Mouse (Mus musculus) spleen, postnatal 36 days (tissue): Measurements from ENCODE around the gene Bri3.
A peak's percentile ranks its signal among the peaks of the same experiment; 100 is the strongest.

Experiments
- DNase-seq, 2 experiments: peaks; one replicate each; pipeline ENCODE4 v3.0.0; 2022; ENCODE audit warnings: low spot score in 2 of 2, mixed read lengths in 1 of 2

Gene Bri3

DNA sequence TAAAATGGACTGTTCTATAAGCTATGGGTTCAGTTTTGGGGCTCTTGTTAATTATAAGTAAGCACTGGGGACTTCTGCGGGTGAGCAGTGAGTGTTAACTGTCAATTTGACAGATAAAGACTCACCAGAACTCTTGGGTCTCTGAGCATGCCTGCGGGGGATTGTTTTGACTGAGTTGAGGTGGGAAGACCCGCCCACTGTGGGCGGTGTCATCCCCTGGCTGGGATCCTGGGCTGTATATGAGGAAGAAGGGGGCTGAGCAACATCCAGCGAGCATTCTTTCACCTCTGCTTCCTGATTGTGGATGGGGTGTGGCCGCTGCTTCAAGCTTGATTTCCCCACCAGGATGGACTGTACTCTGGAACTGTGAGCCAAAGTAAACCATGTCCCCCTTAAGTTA lies 10.0 kb upstream of the Bri3 start:
- no peak for DNase-seq

DNA sequence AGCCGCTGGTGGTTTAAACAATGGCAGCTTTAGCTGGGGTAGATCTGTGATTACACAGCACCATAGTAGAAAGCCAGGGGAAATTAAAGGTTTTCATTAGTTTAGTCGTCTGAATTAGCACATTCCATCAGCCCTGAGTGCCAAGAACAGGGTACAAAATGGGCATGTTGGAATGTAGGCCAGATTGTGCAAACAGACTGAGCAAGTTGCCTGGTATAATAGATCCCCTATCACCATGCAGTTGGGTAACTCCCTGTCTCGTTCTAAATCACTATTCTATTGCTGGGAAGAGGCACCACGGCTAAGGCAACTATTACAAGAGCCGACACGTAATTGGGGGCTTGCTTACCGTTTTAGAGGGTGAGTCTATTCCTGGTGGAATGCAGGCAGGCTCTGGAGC lies 9.5 kb upstream of the Bri3 start:
- no peak for DNase-seq

DNA sequence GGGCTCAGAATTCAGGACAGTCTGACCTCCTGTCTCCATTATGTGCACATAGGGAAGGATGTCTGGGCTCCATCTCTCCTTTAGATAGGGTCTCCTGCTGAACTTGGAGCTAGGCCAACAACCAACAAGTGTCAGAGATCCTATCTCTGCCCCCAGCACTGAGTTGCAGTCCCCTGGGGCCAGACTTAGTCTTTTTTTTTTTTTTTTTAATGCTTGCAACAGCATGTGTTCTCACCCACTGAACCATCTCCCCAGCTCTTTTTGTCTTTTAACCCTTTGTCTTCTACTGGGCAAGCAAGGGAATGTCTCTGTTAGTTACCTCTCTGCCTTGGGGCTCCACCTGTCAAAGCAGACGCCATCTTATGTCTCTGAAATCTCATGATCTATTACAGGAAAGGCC lies 5.3 kb upstream of the Bri3 start:
- DNase-seq, result no peak

DNA sequence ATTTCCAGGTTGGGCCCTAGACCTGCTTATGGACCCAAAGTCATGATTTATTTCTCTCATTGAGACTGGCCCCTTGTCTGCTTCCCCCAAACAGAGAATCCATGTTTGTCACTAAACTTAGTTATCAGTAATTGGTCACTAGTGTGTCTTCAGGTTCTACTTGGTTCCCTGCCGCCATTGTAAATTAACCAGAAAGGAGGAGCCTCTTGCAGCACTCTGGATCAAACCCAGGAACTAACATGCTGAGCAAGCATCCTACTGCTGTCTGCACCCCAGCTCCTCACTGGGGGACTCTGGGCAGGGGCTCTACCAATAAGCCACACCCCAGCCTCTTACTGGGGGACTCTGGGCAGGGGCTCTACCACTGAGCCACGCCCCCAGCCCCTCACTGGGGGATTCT lies 1.4 kb downstream of the Bri3 start:
- no peak for DNase-seq

DNA sequence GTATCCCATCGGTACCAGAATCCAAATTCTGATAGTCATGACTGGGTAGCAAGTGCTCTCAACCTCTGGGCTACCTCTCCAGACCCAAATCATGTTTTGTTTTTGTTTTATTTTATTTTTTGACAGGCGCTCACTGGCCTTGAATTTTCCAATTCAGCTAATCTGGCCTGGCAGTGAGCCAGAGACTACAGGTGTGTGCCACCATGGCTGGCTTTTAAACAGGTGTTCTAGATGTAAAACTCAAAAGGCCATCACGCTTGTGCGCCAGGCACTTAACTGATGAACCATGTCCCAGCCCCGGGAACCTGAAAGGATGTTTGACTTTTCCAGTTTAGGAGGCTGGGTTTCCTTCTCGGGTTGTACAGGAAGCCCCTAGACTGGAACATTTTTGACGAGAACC lies 2.4 kb downstream of the Bri3 start:
- no peak for DNase-seq

DNA sequence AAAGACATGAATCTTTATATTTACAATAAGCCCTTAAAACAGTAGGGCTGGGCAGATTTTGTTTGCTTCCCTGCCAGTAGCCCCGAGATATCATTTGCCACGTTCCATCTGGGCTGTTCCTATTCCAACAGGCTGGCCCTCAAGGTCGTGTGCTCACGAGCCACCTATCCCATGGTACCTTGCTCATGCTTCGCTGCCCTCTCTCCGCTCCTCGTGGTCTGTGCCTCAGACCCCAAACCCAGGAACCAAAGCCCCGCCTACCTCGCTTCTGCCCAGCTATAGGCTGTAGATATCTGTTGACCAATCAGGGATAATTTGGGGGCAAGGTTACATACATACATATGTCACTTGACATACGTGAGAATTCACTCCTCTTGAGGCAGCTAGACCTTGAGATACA lies 3.1 kb downstream of the Bri3 start:
- no peak for DNase-seq

DNA sequence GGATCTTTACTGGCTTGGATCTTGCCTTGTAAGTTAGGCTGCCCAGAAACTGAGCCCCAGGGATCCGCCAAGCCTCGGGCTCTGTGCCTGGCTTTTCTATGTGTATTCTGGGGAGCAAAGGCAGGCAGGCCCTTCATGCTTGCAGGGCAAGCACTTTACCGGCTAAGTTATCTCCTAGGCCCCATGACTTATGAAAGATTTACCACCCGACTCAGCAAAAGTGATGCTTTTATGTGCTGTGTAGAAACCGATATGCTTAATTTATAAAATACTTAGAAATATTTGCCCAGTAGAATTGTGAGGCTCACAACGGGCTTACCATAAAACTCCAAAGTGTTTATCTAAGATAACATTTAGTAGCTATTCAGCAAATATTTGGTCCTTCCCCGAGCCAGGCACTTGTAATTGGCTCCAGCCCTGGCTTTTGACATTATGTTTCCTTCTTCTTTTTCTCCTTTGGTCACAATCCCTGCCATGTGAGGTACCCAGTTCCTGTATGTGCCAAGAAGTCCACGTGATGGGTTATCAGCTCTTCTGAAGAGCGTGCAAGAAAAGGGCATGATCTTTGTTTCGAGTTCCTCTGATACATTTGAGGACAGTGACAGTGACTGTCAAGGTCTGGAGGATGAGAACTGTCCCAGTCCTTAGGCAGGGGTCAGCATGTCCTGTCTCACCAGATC lies 3.8 kb downstream of the Bri3 start:
- peak in 1 of 2 experiments; percentile 47 for DNase-seq

DNA sequence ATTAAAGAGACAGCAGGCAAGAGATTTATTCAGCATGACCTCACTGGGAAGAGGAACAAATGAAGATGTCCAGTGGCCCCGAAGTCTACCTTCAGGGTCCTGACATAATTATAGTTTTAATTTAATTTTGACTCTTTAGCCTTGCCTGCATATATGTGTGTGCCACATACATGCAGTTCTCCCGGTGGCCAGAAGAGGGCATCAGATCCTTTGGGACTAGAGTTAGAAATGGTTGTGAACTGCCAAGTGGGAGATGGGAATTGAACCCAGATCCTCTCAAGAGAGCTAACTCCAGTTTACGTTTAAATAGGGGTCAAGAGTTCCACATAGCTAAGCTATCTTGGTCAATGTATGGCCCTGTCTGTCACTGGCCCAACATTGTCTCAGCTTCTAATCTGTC lies 5.6 kb downstream of the Bri3 start:
- DNase-seq, result no peak

DNA sequence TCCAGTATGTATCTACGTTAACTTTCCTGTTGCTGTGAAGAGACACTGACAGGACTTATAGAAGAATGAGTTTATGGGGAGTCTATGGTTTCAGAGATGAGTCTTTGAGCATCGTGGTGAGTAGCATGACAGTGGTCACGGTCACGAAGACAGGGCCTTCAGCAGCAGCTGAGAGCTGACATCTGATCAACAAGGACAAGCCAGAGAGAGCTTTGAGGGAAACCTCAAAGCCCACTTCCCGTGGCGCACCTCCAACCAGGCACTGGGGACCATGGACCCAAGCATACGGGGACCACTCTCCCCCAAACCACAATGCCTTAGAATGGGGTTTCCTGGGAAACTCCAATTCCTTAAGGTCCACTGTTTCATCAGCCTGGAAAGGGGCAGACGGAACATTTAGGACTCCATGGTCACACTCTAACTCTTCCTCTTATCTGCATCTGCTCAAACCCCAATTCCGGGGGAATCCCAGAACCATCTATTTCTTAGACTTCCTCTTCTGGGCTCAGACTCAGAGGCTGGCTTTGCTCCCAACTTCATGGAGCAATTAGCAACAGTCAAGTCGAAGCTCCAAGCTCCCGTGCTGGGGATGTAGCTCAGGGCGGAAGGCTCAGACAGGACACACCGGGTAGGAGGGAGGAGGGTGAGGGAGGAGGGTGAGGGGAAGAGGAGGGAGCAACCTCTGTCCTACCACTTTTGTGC lies 7.8 kb downstream of the Bri3 start:
- DNase-seq, result peak; percentile 17 to 26

DNA sequence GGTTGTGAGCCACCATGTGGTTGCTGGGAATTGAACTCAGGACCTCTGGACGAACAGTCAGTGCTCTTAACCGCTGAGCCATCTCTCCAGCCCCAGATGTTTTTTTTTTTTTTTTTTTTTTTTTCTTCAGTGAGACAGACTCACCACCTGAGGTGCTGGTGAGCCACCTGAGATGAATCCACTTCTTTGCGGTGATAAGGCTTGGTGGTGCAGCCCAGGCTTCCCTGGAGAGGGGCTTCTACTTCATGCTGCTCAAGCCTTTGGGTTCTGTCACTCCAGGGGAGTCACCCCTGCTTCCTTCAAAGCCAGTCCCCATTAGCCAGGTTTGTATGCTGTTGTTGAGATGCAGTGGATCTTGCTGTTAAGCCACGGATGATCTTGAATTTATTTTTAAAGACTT lies 9.0 kb downstream of the Bri3 start:
- no peak for DNase-seq

DNA sequence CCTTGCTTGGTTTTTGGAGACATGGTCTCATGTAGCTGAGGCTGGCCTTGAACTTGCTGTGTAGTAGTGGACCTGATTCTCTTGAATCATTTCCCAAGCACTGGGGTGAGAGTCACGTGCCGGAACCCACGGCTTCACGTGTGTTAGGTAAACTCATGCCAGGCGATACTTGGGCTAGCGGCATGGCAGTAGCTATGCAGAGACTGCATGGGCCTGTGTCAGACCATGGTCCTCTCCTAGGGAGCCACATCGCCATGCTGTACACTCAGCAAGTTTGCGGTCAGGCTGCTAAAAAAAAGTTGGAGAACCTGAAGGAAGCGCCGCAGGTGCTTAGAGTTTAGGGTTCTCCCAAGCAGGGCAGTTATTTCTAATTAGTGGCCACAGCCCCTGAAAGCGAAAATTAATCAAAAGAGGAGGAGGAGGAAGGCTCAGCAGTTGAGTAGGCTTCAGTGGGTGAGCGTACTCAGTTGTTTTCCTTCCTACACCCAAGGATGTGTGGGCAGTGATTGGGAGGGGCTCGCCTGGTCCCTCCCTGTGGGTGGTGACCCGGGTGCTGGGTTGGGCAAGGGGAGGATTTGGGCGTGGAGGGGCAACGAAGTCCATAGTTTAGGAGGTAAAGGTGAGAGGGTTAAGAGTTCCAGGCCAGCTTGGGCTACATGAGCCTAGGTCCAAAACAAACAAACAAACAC lies 10.0 kb downstream of the Bri3 start:
- peak; percentile 74 to 75 for DNase-seq

DNA sequence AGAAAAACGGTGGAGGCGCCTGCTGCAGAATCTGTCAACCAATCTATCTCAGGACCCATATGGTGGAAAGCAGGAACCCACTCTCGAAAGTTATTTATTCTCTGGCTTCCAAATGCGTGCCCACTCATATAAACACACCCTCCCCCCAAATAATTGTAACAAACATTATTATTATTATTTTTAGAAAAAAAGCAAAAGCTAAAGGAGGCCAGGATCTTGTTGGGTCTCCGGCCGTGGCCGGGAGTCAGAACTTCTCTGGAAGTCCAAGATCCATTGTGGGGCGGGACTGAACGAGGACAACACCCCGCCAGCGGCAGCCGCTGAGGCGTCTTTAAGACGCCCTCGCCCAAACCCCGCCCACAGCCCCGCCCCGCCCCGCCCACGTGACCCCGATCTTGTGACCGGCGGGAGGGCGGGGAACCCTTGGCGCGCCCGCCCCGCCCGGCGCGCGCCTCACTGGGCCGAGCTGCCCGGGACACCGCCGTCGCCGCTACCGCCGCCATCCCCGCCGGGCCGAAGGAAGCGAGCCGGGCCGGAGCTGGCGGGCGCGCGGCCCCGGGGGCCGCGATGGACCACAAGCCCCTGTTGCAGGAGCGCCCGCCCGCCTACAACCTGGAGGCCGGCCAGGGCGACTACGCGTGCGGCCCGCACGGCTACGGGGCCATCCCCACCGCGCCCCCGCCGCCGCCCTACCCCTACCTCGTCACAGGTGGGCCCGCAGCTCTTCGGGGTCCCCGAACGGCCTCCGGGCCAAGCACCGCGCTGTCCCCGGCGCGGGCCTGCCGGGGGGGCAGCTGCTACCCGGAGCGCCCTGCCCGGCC lies 10.8 kb downstream of the Bri3 start:
- DNase-seq, result peak; percentile 82 to 86

DNA sequence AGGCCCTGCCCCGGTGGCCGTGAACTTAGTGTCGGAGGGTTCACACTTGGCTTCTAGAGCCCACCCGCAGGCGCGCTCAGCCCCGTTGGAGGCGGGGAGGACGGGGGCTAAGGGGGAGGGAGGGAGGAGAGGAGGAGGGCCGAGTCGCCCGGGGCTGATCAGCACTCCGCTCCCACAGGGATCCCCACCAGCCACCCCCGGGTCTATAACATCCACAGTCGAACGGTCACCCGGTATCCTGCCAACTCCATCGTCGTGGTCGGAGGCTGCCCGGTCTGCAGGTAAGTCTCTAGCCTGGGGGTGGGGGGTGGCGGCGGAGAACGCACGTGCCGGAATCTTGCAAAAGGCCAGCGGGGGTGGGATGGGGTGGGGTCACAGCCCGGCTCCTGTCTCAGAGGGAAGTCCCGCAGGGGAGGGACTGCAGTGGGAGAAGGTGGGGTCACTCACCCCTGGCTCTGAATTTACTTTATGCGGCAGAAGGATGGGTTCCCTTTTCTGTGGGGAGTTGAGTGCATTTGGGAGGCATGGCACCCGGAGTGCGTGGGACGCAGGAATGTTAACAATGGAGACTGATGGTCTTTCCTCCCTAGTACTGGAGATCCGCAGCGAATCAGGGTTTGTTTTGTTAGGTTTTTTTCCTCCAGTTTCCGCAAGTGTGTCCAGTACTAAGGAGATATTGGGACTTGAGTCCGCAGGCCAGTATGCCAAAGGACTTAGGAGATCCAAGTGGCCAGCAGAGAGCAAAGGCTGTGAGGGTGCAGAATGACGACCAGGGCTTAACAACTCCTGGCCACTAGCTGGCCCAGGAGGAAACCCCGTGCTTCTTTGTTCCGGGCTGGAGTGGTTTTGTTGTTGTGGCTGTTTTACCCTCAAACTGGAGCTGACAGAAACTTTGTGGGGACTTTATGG lies 11.6 kb downstream of the Bri3 start:
- DNase-seq, result peak; percentile 56 to 58

DNA sequence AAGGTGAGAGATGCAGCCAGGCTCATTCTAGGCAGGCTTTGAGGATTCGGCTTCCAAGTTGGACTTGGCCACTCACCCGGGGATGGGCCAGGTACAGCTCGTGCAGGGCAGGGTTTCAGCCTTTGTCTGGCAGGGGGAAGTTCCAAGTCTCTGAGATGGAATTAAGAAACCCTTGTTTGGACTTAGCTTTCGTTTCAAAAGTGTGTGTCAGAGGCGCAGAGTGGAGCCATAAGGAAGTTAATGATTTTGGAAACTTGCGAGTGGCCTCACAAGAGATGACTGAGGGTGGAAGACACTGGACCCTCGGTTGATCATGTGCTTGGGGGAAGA lies 12.3 kb downstream of the Bri3 start:
- no peak for DNase-seq

DNA sequence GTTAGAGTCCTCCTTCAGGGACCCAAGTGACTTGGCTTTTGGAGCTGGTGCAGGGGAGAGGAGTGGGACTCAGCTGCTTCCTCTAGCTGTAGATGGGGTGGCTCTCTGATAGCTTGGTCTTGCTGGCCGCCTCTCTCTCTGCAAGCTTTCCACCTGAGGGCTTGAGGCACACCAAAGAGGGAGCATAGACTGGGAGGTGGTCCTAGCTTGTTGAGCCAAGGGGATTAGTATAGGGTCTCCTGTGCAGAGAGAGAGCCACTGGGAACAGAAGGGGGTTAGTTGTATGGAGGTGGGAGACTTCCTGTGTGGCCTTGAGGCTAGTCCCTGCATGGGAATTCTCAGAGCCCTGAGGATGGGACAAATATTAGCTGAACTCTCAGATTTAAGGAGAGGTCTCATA lies 12.7 kb downstream of the Bri3 start:
- DNase-seq, result no peak

DNA sequence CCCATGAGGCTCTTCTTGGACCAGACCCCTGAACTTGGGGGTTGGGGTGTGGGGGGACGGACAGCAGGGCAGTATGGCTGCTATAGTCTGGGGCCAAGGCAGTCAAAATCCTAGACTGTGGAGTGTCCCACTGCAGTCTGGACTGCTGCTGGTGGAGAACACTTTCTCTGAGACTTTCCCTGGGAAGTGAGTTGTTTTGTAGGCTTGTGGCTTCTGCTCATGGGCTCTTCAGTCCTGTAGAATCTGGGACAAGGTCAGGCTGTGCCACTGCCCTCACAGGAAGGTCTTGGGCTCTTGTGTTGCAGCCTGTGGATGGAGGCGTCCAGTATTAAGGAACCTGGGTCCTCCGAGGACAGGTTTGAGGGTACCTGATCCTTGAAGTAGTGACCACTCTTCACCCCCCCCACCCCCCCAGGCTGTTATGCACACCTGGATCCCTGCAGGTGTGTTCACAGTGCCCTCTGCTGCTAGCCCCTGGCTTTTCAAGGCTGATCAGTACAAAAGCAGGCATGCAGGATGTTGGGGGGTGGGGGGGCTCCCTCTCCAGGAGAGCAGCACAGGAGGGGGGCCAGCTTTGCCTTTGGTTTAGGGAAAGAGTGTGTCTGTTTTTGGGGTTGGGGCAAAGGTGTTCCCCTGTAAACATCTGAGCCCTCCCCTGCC lies 13.3 kb downstream of the Bri3 start:
- DNase-seq, result no peak

DNA sequence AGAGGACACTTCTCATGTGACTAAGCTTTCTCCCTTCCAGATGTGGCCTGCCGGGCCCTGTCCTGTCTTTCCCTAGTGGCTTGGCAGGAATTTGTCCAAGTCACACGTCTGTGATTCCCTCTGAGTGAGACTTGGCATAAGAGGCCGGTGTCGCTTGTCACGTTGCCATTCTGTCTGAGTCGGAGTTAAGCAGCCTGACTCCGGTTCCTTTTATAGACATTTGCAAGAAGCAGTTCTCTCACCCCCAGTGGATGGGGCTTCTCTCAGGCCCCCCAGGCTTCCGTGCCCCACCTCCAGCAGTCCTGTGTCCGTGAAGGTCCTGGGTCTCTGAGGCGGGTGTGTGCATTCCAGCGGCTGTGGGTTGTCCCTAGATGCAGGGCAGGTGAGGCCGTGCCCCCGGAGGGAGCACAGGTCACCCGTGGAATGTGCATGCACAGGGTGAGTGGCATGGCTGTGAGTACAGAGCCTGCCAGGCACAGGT lies 13.9 kb downstream of the Bri3 start:
- DNase-seq, result no peak

DNA sequence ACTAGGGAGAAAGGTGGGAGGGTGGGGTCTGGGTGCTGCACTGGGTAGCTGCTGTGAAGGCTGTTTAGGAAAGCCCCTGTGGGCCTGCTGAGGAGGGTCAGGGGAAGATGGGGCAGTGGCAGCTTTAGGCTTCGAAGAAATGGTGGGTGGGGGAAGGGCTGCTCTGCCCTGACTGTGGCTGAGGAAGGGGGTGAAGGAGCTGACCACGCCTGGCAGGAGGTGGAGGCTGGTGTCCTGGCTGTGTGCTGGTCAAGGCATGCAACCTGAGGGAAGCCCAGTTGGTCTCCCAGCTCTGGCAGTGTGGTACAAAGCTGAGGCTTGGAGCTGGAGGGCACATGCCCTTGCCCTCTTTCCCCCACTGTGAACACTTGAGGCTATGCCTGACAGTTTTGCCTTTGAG lies 14.4 kb downstream of the Bri3 start:
- DNase-seq, result no peak

DNA sequence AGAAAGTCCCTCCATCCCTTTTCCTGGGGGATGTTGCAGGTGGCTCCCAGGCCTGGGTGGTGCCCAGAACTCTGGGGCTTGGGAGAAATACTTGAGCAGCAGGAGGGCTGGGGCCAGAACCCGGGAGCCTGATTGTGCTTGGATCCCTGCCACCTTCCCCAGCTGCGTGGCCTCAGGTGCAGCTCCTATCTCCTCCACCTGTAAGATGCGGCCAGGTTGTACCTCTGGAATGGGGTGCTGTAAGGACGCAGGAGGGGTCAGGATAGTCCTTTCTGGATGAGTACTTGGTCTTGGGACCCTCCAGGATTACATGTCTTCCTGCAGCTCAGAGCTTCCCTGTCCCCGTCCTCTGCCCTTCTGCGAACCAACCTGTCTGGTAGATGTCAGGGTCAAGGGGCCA lies 15.0 kb downstream of the Bri3 start:
- no peak for DNase-seq

DNA sequence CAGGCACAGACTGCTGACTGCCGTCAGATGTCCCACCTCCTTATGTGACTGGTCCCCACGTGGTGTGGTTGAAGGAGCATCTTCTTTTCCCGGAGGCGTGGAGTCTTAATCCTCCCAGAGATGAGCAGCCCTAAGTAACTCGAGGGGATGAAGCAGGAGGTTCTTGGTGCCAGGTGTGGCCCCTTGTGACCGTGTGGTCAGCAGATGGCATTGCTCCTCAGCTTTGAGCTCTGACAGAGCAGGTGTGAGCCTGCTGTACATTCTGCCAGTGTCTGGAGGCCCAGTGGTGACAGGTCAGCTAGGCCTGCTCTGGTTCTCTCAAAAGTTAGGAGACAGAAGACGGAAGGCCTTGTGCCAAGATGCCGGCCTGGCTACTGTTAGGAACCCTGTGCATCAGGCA lies 16.2 kb downstream of the Bri3 start:
- DNase-seq, result no peak

DNA sequence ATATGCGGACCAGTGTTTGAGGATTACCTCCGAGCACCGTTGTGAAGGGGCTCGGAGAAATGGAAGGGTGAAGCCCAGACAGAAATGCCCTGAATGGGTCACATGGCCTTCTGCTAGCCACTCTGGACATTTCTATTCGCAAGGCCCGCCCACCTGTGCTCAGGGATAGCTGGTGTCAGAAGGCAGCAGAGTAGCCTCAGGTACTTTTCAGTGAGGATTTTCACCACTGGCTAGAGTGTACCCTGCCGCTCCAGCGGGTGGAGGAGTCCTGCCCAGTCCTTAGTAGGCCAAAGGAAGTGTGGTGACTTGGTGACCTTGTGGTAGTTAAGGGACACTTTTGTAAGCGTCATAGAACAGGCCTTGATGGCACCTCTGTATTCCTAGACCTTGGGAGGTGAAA lies 17.1 kb downstream of the Bri3 start:
- no peak for DNase-seq
